Mouse (Mus musculus) liver, adult 2 months (tissue): ENCODE results near the gene Fars2. TPM values are rescaled to one million over a fixed set of nuclear protein-coding genes. Genes with fewer than 3 reads are reported as not detected.

Experiments used
- DNase-seq: peaks from one replicate; pipeline ENCODE4 v3.0.0-alpha.2; 2011; ENCODE audit warnings: low read depth, low spot score; ENCODE audit errors: extremely low read depth
- H3K27ac ChIP-seq: fragments of 200-500 bp; replicated peaks from 2 replicates; pipeline ENCODE4 v1.5.1; 2012; ENCODE audit warnings: low read depth, mild to moderate bottlenecking, control low read depth, inconsistent platforms, low read length; ENCODE audit not compliant: insufficient read depth
- H3K27me3 ChIP-seq: fragments of 200-500 bp; 2 replicates; pipeline ENCODE4 v1.6.1; 2012; ENCODE audit warnings: mild to moderate bottlenecking, moderate library complexity, low read length, inconsistent platforms; ENCODE audit not compliant: control insufficient read depth, insufficient read depth
- H3K36me3 ChIP-seq: fragments of 200-500 bp; 2 replicates; pipeline ENCODE4 v1.6.1; 2012; ENCODE audit warnings: low read length, inconsistent platforms; ENCODE audit not compliant: control insufficient read depth, insufficient read depth
- H3K4me1 ChIP-seq: fragments of 200-500 bp; 2 replicates; pipeline ENCODE4 v1.6.1; 2011; ENCODE audit warnings: low read length; ENCODE audit not compliant: control insufficient read depth, insufficient read depth
- H3K4me3 ChIP-seq: fragments of 200-500 bp; 2 replicates; pipeline ENCODE4 v1.5.1; 2011; ENCODE audit warnings: low read depth, mild to moderate bottlenecking, control low read depth, low read length, moderate library complexity; ENCODE audit not compliant: insufficient read depth
- H3K79me2 ChIP-seq: fragments of 200-500 bp; 2 replicates; pipeline ENCODE4 v1.6.1; 2012; ENCODE audit warnings: inconsistent platforms, mild to moderate bottlenecking, low read length, moderate library complexity; ENCODE audit not compliant: control insufficient read depth, insufficient read depth
- H3K9ac ChIP-seq: fragments of 200-500 bp; 2 replicates; pipeline ENCODE4 v1.6.1; 2012; ENCODE audit warnings: low read depth, mild to moderate bottlenecking, control low read depth, inconsistent platforms, low read length
- CTCF ChIP-seq: fragments of 200-500 bp; IDR thresholded peaks from 2 replicates; pipeline ENCODE4 v1.5.1; 2011; ENCODE audit warnings: low read depth, low read length, control low read depth
- POLR2A ChIP-seq: fragments of 200-500 bp; IDR thresholded peaks from 2 replicates; pipeline ENCODE4 v1.6.1; 2011; ENCODE audit warnings: low read length, control low read depth; ENCODE audit not compliant: insufficient read depth; ENCODE audit errors: extremely low read depth
- WGBS: fragments of 180-500 bp; shearing (Covaris S2); methylation state at CpG from one replicate; pipeline ENCODE4 v1.1.7; 2018; 5-methylcytosine and 5-hydroxymethylcytosine counted together
- polyA plus RNA-seq: library from polyadenylated mRNA; depleted of rRNA; stranded (reverse); fragments of >200 nt; gene quantifications from 2 replicates; pipeline ENCODE4 v1.2.3, GENCODE M21; 2012
- total RNA-seq: library from RNA; depleted of rRNA; stranded (reverse); fragments of >200 nt; gene quantifications from 2 replicates; pipeline ENCODE4 v1.2.3, GENCODE M21; 2014

The Fars2 gene
- total and polyA plus RNA-seq, 2 experiments, result 47.1 to 58.4 TPM

GRCm38 (mm10) chr13:36174101-36174500 lies 56.9 kb downstream of the Fars2 start:
- Histone ChIP-seq H3K79me2 (no peaks in the 10 kb centered on the region; the same call in 1 of the 2 replicates), H3K4me1 (no peaks in the 10 kb centered on the region; the same call in 1 of the 2 replicates), H3K4me3 (no peak overlapping the region), H3K27ac (no peak overlapping the region), H3K27me3 (no peaks in the 10 kb centered on the region), H3K9ac (no peak overlapping the region), H3K36me3 (no peaks in the 10 kb centered on the region)
- TF ChIP-seq CTCF, result no peak
- TF ChIP-seq POLR2A, result no peak
- no peak for DNase-seq
- WGBS, result 95% methylated on average over 5 of the region's 5 CpGs

GRCm38 (mm10) chr13:36174772-36175171 lies 57.6 kb downstream of the Fars2 start:
- H3K79me2 ChIP-seq, result no peaks in the 10 kb centered on the region; the same call in 1 of the 2 replicates
- no peaks in the 10 kb centered on the region; the same call in 1 of the 2 replicates for H3K4me1 ChIP-seq
- TF ChIP-seq POLR2A, result no peak
- no peak for TF ChIP-seq CTCF
- H3K9ac ChIP-seq, result no peak overlapping the region
- H3K36me3 ChIP-seq, result no peaks in the 10 kb centered on the region
- no peak overlapping the region for H3K4me3 ChIP-seq
- H3K27me3 ChIP-seq, result no peaks in the 10 kb centered on the region
- WGBS, result 94% methylated on average over 4 of the region's 4 CpGs
- no peak for DNase-seq
- no peak overlapping the region for H3K27ac ChIP-seq

GRCm38 (mm10) chr13:36181231-36181630 lies 64.0 kb downstream of the Fars2 start:
- 91% methylated on average over 2 of the region's 2 CpGs for WGBS
- H3K9ac ChIP-seq, result no peak overlapping the region
- no peak overlapping the region for H3K4me3 ChIP-seq
- H3K79me2 ChIP-seq, result no peaks in the 10 kb centered on the region; the same call in 1 of the 2 replicates
- TF ChIP-seq CTCF (no peak), POLR2A (no peak)
- no peak overlapping the region for H3K27ac ChIP-seq
- no peaks in the 10 kb centered on the region for H3K36me3 ChIP-seq
- H3K27me3 ChIP-seq, result no peaks in the 10 kb centered on the region
- no peak for DNase-seq
- no peaks in the 10 kb centered on the region for H3K4me1 ChIP-seq

GRCm38 (mm10) chr13:36190577-36190976 lies 73.4 kb downstream of the Fars2 start:
- H3K4me1 ChIP-seq, result no peaks in the 10 kb centered on the region
- no peak overlapping the region for H3K9ac ChIP-seq
- no peak overlapping the region for H3K4me3 ChIP-seq
- H3K36me3 ChIP-seq, result no peaks in the 10 kb centered on the region
- no peaks in the 10 kb centered on the region for H3K27me3 ChIP-seq
- H3K79me2 ChIP-seq, result no peaks in the 10 kb centered on the region
- 91% methylated on average over 2 of the region's 2 CpGs for WGBS
- TF ChIP-seq POLR2A, result no peak
- TF ChIP-seq CTCF, result no peak
- no peak overlapping the region for H3K27ac ChIP-seq
- peak; percentile 45 for DNase-seq

GRCm38 (mm10) chr13:36193484-36194113 lies 76.4 kb downstream of the Fars2 start:
- DNase-seq, result no peak

GRCm38 (mm10) chr13:36199288-36199687 lies 82.1 kb downstream of the Fars2 start:
- no peak overlapping the region for H3K4me3 ChIP-seq
- WGBS, result 97% methylated on average over 1 of the region's 1 CpGs
- DNase-seq, result no peak
- H3K27ac ChIP-seq, result no peak overlapping the region
- TF ChIP-seq CTCF (no peak), POLR2A (no peak)
- H3K4me1 ChIP-seq, result no peaks in the 10 kb centered on the region; the same call in 1 of the 2 replicates
- H3K9ac ChIP-seq, result no peak overlapping the region
- H3K79me2 ChIP-seq, result no peaks in the 10 kb centered on the region; the same call in 1 of the 2 replicates
- no peaks in the 10 kb centered on the region; the same call in 1 of the 2 replicates for H3K36me3 ChIP-seq
- no peaks in the 10 kb centered on the region for H3K27me3 ChIP-seq

More at GRCm38 (mm10) chr13:36193484-36194113, 76.4 kb downstream of the Fars2 start:
- 90% methylated on average over 5 of the region's 5 CpGs for WGBS
- Histone ChIP-seq H3K27ac (no peak overlapping the region), H3K9ac (no peak overlapping the region), H3K27me3 (no peaks in the 10 kb centered on the region), H3K4me3 (no peak overlapping the region), H3K79me2 (no peaks in the 10 kb centered on the region), H3K36me3 (no peaks in the 10 kb centered on the region), H3K4me1 (no peaks in the 10 kb centered on the region)
- TF ChIP-seq CTCF, result no peak
- TF ChIP-seq POLR2A, result no peak
